Mouse (Mus musculus) spleen, adult 2 months (tissue): ENCODE data around the gene Naip6.
"Not testable (repeated sequence)": the region's sequence is repeated elsewhere in the genome, so short reads cannot be mapped to it uniquely, and the experiment has no call there.

Experiments used
- CTCF ChIP-seq: fragments of 200-500 bp; IDR thresholded peaks from 2 replicates; pipeline ENCODE4 v1.5.1; 2011; ENCODE audit warnings: mild to moderate bottlenecking, inconsistent platforms; ENCODE audit not compliant: insufficient read depth, insufficient read length, insufficient replicate concordance; ENCODE audit errors: extremely low read depth
- POLR2A ChIP-seq: fragments of 200-500 bp; IDR thresholded peaks from 2 replicates; pipeline ENCODE4 v1.6.1; 2011; ENCODE audit warnings: low read depth, low read length, inconsistent platforms

DNA sequence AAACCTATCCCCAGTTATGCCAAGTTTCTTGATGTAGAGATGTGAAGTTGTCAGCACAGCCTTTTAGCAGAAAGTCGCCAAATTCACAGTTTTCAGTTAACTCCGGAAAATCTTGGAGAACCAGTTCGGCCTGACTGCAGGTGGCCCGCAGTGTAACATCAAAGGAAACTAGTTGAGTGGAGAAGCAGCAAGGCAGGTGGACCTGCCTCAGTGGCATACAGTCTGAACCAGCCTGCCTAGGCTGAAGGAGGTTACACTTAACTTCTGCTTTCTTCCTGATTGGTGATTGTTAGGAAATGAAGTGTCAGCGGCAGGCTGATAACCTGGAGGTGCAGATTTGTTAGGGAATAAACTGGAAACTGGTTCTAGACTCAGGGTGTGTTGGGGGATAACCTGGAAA lies 14.3 kb upstream of the Naip6 start:
- TF ChIP-seq CTCF, POLR2A: not testable (repeated sequence)
